Mouse (Mus musculus): Measurements from ENCODE around the gene Sik3.
"Not testable (repeated sequence)": the region's sequence is repeated elsewhere in the genome, so short reads cannot be mapped to it uniquely, and the experiment has no call there.

Gene Sik3

DNA sequence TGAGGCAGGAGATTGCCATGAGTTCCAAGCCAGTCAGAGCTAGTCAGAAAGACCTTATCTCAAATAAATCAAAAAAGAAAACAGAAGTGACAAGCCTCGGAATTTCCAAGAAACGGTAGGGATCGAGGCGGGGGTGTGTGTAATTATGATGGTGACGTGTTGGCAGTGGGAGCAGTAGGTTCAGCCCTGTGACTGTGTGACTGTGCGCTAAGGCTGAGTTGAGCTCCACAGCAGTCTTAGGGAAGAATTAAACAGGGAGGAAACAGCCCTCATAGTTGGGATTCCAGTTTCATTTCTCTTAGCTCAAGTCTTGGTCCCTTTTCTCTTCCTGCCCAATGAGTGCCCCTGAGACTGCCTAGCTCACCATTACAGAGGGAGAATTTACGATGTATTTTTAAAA is 98.0 kb downstream of the Sik3 start:
- no peak for DNase-seq (ENCODE audit: low read depth)

- DNase-seq (ENCODE audit: low read depth), result no peak
These were observed 98.7 kb downstream of the Sik3 start for GRCm38 (mm10) chr9:46111334-46111733.

DNA sequence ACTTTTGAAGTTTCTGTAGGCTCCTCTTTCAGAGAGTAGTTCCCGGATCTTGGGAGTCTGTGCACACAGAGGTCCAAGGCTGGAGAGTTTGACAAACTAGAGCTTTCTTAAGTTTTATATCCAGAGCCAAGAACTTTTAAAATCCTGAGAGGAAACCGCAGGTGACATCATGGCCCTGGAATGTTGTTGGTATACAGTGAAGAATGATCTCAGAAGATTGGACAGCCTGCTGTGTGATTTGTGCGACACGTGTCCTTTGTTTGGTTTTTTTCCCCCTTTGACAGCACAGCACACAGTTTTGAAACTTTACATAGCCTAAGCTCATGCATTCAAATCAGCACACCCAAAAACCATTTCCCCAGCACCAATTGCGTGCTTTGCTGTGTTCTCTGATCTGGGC is 99.6 kb downstream of the Sik3 start:
- no peak for DNase-seq (ENCODE audit: low read depth)

DNA sequence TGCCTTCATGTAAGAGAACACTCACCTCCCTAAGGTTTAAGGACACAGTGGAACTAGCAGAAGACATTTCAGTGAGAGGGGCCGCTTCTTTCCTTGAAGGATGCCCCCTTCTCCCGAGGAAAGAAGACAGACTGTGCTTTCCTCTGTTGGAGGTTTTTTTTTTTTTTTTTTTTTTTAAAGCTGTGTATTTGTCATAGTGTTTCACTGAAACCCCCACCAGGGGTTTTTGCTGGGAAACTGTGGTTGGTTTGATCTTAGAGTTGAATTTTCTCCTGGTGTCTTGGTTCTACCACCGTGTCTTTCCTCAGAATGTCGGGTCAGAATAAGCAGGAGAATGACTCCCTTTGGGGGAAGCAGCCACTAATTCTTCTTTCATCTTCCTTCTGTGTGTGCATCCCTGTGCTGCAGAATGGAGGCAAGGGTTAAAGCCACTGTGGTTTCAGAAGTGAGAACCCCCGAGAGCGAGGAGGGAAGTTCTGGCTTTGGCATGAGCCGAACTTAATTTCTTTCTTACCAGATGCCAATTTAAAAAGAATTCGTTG is 106.3 kb downstream of the Sik3 start:
- DNase-seq (ENCODE audit: low read depth), result peak; percentile 53

DNA sequence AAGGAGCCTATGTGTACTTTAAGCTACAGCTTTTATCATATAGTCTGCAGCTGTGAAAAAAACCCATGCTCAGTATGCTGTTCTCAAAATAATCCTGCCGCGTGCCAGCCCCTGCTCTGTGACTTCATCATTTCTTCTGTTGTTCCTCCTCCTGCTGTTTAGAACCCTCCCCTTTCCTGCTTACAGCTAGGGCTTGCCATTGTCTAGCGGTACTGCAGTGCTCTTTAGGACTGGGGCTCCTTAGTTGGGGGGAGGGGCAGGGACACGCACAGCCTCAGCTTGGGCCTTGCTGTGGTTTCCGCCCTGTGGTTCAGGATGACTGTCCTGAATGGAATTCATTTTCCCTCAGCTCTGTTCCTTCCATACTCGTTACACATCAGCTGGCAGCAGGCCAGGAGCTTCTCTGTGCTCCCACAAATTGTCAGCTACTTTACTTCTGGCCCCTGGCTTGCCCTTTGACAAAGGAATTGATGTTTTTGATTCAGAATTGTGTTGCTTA is 107.4 kb downstream of the Sik3 start:
- DNase-seq (ENCODE audit: low read depth), result peak; percentile 78

GRCm38 (mm10) chr9:46120468-46121253 is 108.0 kb downstream of the Sik3 start:
- DNase-seq (ENCODE audit: low read depth), result no peak

- DNase-seq (ENCODE audit: low read depth), result no peak
These were observed 108.9 kb downstream of the Sik3 start for GRCm38 (mm10) chr9:46121486-46121885.

DNA sequence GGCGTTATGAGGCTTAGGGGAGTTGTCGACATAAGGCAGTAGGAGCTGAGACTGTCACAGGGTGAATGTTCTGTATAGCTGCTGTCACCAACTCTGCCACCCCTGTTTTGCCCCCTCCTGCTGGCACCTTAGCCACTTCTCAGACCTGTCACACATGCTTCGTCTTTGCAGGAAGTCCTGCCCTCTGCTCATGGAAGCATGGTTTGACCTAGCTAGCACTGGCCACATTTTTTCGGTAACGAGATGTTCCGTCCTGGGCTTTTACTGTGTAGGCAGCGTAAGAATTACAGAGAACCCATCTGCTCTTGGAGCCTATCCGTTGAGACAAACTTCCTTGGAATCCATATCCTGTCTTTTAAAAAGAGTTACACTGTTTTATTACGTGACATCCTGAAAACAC is 110.1 kb downstream of the Sik3 start:
- no peak for DNase-seq (ENCODE audit: low read depth)

GRCm38 (mm10) chr9:46126295-46126694 is 113.7 kb downstream of the Sik3 start:
- DNase-seq (ENCODE audit: low read depth), result no peak

DNA sequence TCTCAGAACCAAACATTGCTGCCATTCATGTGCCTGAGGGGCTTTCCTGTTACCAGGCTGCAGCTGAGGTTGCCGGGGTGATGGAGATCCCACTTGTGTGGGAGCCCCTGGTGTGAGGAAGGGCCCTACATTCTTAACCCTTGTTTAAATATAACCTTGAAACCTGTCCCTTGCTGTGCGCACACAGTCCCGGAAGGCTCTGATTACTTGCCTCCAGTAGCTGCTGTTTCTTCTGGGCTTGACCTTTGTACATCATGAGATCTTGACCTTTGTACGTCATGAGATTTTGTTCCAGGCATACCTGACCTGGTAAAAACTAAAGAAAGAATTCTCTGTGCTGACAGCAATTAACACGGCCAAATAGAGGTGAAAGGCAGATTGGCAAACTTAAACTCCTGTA is 114.7 kb downstream of the Sik3 start:
- DNase-seq (ENCODE audit: low read depth), result no peak

GRCm38 (mm10) chr9:46129241-46129640 is 116.6 kb downstream of the Sik3 start:
- DNase-seq (ENCODE audit: low read depth), result no peak

- DNase-seq (ENCODE audit: low read depth), result not testable (repeated sequence)
These were observed 120.2 kb downstream of the Sik3 start for GRCm38 (mm10) chr9:46132821-46133220.

DNA sequence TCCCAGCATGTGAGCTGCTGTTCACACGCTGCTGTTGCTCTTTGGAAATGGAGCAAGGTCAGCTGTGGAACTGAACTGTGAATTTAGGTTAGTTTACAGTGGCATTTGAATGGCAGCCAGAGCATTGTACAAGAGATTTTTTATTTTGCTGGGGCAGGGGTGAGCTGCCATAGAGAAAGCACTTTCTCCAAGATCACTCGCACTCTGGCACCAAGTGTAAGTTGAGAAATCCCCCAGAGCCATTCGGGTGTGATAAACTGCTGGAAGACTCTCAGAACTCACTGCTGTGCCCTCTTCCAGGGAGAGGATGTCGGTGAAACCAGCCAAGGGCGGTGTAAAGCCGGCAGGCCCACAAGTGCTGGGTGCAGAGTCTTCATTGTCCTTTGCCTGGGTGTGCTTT is 126.2 kb downstream of the Sik3 start:
- DNase-seq (ENCODE audit: low read depth), result no peak

DNA sequence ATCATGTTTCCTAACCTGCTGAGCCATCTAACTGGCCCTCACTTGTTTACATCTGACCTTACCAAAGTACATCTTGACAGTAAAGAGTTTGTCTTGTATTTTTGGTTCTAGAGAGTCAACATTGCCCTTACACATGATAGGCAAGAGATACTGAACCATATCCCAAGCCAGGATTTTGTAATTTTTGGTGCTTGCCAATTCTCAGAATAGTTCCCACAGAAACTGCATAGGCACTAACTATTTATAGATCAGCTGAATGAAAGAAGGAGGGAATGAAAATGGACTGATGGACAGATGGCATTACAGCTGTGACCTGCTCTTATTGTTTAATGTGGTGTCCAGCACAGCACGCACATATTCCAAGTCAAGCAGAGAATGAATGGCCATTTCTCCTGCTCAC is 128.2 kb downstream of the Sik3 start:
- DNase-seq (ENCODE audit: low read depth), result no peak

DNA sequence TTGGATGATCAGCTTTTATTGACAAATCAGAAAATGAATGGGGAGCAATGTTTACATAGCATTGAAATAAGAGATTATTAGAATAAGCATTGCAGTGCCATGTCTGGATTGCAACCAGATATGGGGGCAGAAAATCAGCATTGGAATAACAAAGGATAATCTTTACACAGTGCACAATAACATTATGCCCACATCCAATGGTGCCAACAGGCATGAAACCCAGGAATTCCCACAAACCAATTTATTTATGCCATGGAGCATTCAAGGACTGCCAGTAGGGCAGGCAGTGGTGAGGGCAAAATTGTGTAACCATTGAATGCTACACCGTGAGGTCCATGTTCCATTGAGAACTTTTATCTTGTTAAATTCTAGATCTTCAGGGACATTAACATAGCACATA is 129.4 kb downstream of the Sik3 start:
- no peak for DNase-seq (ENCODE audit: low read depth)

- DNase-seq (ENCODE audit: low read depth), result no peak
These were observed 129.9 kb downstream of the Sik3 start for GRCm38 (mm10) chr9:46142492-46142891.

- DNase-seq (ENCODE audit: low read depth), result peak; percentile 53
These were observed 132.4 kb downstream of the Sik3 start for GRCm38 (mm10) chr9:46144976-46145375.

GRCm38 (mm10) chr9:46146437-46146836 is 133.8 kb downstream of the Sik3 start:
- no peak for DNase-seq (ENCODE audit: low read depth)

DNA sequence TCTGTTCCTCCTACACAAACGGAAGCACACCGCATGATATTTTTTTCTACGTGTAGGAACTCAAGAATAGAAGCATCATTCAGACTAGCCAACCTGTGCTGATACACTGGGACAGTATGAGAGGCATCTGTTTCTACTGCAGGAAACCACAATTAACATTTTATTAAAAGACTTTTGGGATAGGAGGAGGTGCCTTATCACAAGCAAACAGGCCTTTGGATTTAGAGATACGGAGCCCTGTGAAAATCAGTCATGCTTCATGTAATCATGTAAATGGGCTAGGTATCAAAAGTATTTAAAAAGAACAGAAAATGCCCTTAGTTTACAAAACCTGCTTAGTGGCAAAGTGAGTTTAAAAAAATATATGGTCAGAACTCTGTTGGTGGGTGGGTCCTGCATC is 136.1 kb downstream of the Sik3 start:
- DNase-seq (ENCODE audit: low read depth), result no peak

DNA sequence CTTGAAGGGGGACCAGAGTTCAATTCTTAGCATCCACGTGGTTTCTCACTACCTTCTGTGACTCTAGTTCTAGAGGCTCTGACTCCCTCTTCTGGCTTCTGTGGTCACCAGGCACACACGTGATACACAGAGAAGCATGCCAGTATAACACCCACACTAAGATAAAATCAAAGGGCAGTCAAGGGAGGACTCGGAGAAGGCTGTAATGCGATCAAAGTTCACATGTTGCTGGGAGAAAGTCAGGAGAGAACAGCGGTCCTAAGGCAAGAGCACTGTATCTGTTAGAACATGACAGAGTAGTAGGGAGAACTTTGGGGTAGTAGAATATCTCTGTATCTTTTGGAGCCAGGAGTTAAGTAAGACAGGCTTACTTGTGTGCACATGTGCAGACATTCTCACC is 136.8 kb downstream of the Sik3 start:
- DNase-seq (ENCODE audit: low read depth), result peak; percentile 61

GRCm38 (mm10) chr9:46150116-46150515 is 137.5 kb downstream of the Sik3 start:
- peak; percentile 48 for DNase-seq (ENCODE audit: low read depth)

DNA sequence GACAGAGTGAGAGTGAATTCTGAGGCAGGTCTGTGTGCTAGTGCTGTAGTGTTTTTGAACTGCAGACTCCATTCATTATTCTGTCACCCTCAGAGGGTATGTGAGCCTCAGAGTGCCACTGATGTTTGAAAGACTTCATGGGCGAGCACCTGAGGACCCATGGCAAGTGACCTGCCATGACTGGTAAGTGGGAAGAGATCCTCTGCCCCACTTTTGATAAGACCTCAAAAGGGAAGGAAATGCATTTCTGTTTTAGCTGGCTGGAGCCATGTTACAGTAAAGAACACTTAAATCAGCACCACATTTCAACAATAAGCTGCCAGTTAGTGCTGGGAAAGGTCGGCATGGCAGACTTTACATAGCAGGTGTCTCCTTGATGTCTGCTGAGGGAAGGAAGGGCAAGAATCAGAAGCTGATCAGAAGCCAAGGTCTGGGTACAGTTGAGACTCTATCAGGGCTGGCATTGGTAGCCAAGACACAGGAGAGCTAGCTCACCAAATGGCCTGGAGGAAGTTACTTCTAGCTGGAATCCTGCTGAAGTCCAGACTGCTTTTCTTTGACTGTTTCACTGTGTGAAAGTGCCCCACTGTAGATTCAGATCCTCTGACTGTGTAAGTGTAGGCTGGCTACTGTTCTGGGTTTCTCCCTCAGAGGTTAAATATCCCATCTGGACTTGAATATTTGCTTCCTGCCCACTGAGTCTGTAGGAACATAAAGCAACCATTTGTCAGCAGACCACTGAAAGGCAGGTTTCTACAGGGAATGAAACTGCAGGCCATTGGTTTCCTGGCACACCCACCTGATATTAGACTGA is 138.5 kb downstream of the Sik3 start:
- peak; percentile 45 for DNase-seq (ENCODE audit: low read depth)

DNA sequence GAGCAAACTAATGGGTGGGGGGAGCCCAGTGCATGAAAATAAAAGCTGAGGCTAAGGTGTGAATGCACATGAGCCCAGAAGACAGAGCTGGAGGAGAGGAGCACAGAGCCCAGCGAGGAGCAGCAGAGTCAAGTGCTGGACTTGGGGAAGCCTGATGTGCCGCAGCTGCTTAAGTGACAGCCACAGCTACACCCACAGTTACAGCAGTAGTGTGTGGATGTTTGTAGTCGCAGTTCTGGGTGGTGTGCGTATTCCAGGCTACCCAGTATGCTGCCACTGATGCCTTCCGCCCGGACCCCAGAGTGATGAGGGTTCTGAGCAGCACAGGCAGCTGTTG is 139.1 kb downstream of the Sik3 start:
- no peak for DNase-seq (ENCODE audit: low read depth)

All from naive thymus-derived CD4-positive, alpha-beta T cell, adult 2 months (primary cell).